28 mouse cellular contexts compared by ENCODE assay signal in the genomic region with DNA sequence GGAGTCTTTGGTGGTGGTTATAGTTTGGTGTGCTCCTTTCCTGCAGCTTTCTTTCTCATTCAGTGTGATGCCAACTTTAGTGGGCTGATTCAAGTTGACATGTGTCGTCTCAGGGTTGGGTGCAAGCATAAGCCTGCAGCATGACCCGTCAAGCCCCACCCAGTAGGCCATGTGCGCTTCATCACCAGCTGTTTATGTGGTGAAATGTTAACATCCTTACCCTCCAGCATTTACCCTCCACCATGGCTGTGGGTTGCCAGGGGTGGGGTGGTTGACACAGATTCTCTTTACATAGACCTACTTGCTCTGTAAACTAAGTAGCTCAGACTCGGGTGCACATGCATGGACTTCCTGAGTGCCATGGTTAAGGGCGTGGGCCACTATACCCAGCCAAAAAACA. TPM values are rescaled to one million over a fixed set of nuclear protein-coding genes. Genes with fewer than 3 reads are reported as not detected.
DNase-seq lines count a peak whose midpoint lies in the region; ATAC-seq lines count a peak whose summit lies in the region.
"Had no signal": no experiment of that assay in that cellular context is flagged by ENCODE, and none has a peak within 500 bp of the region (broad histone marks: within the 10 kb centered on the region; RNA-seq: fewer than 3 reads in every experiment).

No protein-coding gene starts in this region.

- peaks cover 54% of the 10 kb centered on the region for H3K36me3 ChIP-seq in liver, embryonic 12.5 days
- peaks cover 38% of the 10 kb centered on the region for H3K36me3 ChIP-seq in liver, embryonic 11.5 days (ENCODE audit: control insufficient read depth, insufficient read depth, low read length)

- no peak overlapping the region for H3K4me2 ChIP-seq in liver, embryonic 12.5 days
- H3K4me2 ChIP-seq in liver, embryonic 11.5 days: no peak overlapping the region
- H3K4me2 ChIP-seq: embryonic facial prominence, embryonic 12.5 days; limb, embryonic 12.5 days; lung, embryonic 15.5 days; midbrain, embryonic 12.5 days; neural tube, embryonic 12.5 days had no signal

- no peak overlapping the region for H3K27ac ChIP-seq in liver, embryonic 12.5 days
- no peak overlapping the region for H3K27ac ChIP-seq in liver, embryonic 11.5 days (ENCODE audit: low read depth, low read length)
- H3K27ac ChIP-seq: embryonic facial prominence, embryonic 12.5 days; heart, embryonic 10.5 days; hindbrain, postnatal 0 days; left cerebral cortex, adult 2 months; limb, embryonic 12.5 days; liver, embryonic 14.5 days; lung, embryonic 15.5 days; macrophage; midbrain, embryonic 12.5 days; neural tube, embryonic 12.5 days had no signal

- H3K9me3 ChIP-seq in liver, embryonic 12.5 days (replicated peaks): no peaks in the 10 kb centered on the region
- no peaks in the 10 kb centered on the region for H3K9me3 ChIP-seq in liver, embryonic 11.5 days (ENCODE audit: control insufficient read depth, low read length)
- H3K9me3 ChIP-seq: embryonic facial prominence, embryonic 12.5 days; heart, embryonic 10.5 days; limb, embryonic 12.5 days; lung, embryonic 15.5 days; midbrain, embryonic 12.5 days; neural tube, embryonic 12.5 days had no signal

- 0 out of 2 replicates have a peak, but pooled peaks have one; percentile 15 for ATAC-seq in liver, embryonic 12.5 days
- no peak for ATAC-seq in liver, embryonic 11.5 days (replicated peaks; ENCODE audit: low FRiP score)
- peak; percentile 46 for ATAC-seq in CD4-positive, CD25-positive, alpha-beta regulatory T cell, adult 4 months
- peak; percentile 53; the same call in 1 of the 2 replicates for ATAC-seq in neutrophil, adult 5-6 weeks (ENCODE audit: extremely low read depth, insufficient number of reproducible peaks, low FRiP score, poor library complexity, severe bottlenecking)
- ATAC-seq: forebrain, embryonic 14.5 days had no signal

- H3K9ac ChIP-seq in liver, embryonic 12.5 days: no peak overlapping the region
- no peak overlapping the region for H3K9ac ChIP-seq in liver, embryonic 11.5 days (ENCODE audit: low read depth, low read length)
- H3K9ac ChIP-seq: embryonic facial prominence, embryonic 12.5 days; limb, embryonic 12.5 days; liver, embryonic 14.5 days; lung, embryonic 15.5 days; midbrain, embryonic 12.5 days; neural tube, embryonic 12.5 days had no signal

- DNase-seq in liver, embryonic 11.5 days (ENCODE audit: low spot score): no peak
- DNase-seq in T-cell, adult 2 months (ENCODE audit: low spot score): peak; percentile 77
- no peak for DNase-seq in cerebellum, postnatal 4 days (ENCODE audit: low spot score in 2 of 2)
- no peak for DNase-seq in adrenal gland, adult 18-20 months (ENCODE audit: low spot score in 2 of 2)
- DNase-seq: adrenal gland, adult 2 months; cerebellum, adult 9-10 months; gastrocnemius, postnatal 36 days; kidney, adult 8-10 months; kidney, postnatal 14 days; right cerebral cortex, adult 18-20 months had no signal

- H3K27me3 ChIP-seq in liver, embryonic 12.5 days (replicated peaks): no peaks in the 10 kb centered on the region
- H3K27me3 ChIP-seq in liver, embryonic 11.5 days (replicated peaks; ENCODE audit: control insufficient read depth, insufficient read depth, low read length): no peaks in the 10 kb centered on the region
- H3K27me3 ChIP-seq: CH12.LX; embryonic facial prominence, embryonic 12.5 days; limb, embryonic 12.5 days; lung, embryonic 15.5 days; midbrain, embryonic 12.5 days; neural tube, embryonic 12.5 days had no signal

- no peak overlapping the region for H3K4me3 ChIP-seq in liver, embryonic 12.5 days
- H3K4me3 ChIP-seq in liver, embryonic 11.5 days (ENCODE audit: low read depth, low read length): no peak overlapping the region
- H3K4me3 ChIP-seq: embryonic facial prominence, embryonic 12.5 days; heart, embryonic 10.5 days; left cerebral cortex, adult 2 months; limb, embryonic 12.5 days; lung, embryonic 15.5 days; midbrain, embryonic 12.5 days; neural tube, embryonic 12.5 days had no signal

- H3K4me1 ChIP-seq in liver, embryonic 12.5 days: no peaks in the 10 kb centered on the region
- no peaks in the 10 kb centered on the region for H3K4me1 ChIP-seq in liver, embryonic 11.5 days (replicated peaks; ENCODE audit: control insufficient read depth, insufficient read depth, low read length)
- H3K4me1 ChIP-seq: embryonic facial prominence, embryonic 12.5 days; heart, embryonic 10.5 days; limb, embryonic 12.5 days; lung, embryonic 15.5 days; midbrain, embryonic 12.5 days; neural tube, embryonic 12.5 days had no signal

- WGBS in liver, embryonic 12.5 days (ENCODE audit: insufficient replicate concordance): 80% methylated on average over 5 of the region's 5 CpGs
- 87% methylated on average over 5 of the region's 5 CpGs for WGBS in liver, embryonic 11.5 days

RNA-seq across cellular contexts. Expression of a gene that starts 18.4 kb away (rescaled TPM):
- 46.6 and 50.5 TPM in 2 replicates for polyA plus RNA-seq in liver, embryonic 12.5 days (2016; fragmentation: Nextera tagmentation; extraction: Ambion mirVana)
- 44.5 and 48.8 TPM in 2 replicates for polyA plus RNA-seq in liver, embryonic 11.5 days (2014; fragmentation: Nextera tagmentation; extraction: Ambion mirVana)
- polyA plus RNA-seq in CD4-positive, CD25-positive, alpha-beta regulatory T cell, adult 4 months (2017; shearing (Covaris generic)): 10 to 100 TPM; 16.2 to 23.0 TPM
- 86.3 and 87.2 TPM in 2 replicates for total RNA-seq in neutrophil, adult 5-6 weeks (2017)
- total RNA-seq in adrenal gland, adult 18-20 months (2021): 10 to 100 TPM; 28.7 to 39.0 TPM

RNA-seq across cellular contexts. Expression of a gene that starts 18.8 kb away (rescaled TPM):
- 119 and 126 TPM in 2 replicates for polyA plus RNA-seq in liver, embryonic 12.5 days (2016; fragmentation: Nextera tagmentation; extraction: Ambion mirVana)
- polyA plus RNA-seq in liver, embryonic 11.5 days (2014; fragmentation: Nextera tagmentation; extraction: Ambion mirVana): 272 and 328 TPM in 2 replicates
- polyA plus RNA-seq in CD4-positive, CD25-positive, alpha-beta regulatory T cell, adult 4 months (2017; shearing (Covaris generic)): 100 to 1,000 TPM; 103 to 218 TPM
- total RNA-seq in neutrophil, adult 5-6 weeks (2017): 22.8 and 26.4 TPM in 2 replicates
- 10 to 100 TPM; 86.1 to 87.1 TPM for total RNA-seq in adrenal gland, adult 18-20 months (2021)

RNA-seq across cellular contexts. Expression of a gene that starts 24.0 kb away (rescaled TPM):
- 0.11 and 0.12 TPM in 2 replicates for polyA plus RNA-seq in liver, embryonic 12.5 days (2016; fragmentation: Nextera tagmentation; extraction: Ambion mirVana)
- polyA plus RNA-seq in liver, embryonic 11.5 days (2014; fragmentation: Nextera tagmentation; extraction: Ambion mirVana): 0.48 and 0.52 TPM in 2 replicates
- under 1 TPM in 1 of 2 experiments, not detected in 1; 0.40 TPM for polyA plus RNA-seq in CD4-positive, CD25-positive, alpha-beta regulatory T cell, adult 4 months (2017; shearing (Covaris generic))
- total RNA-seq in neutrophil, adult 5-6 weeks (2017): 0.25 and 0.58 TPM in 2 replicates
- under 1 TPM; 0.32 to 0.40 TPM for total RNA-seq in adrenal gland, adult 18-20 months (2021)
- total RNA-seq: CH12.LX; hematopoietic stem cell, adult 5-6 weeks; MEL; monocyte, adult 5-6 weeks had no signal
- polyA plus RNA-seq: macrophage had no signal

RNA-seq across cellular contexts. Expression of a gene that starts 25.3 kb away (rescaled TPM):
- polyA plus RNA-seq in liver, embryonic 12.5 days (2016; fragmentation: Nextera tagmentation; extraction: Ambion mirVana): 2.6 and 4.7 TPM in 2 replicates
- polyA plus RNA-seq in liver, embryonic 11.5 days (2014; fragmentation: Nextera tagmentation; extraction: Ambion mirVana): 4.2 and 4.9 TPM in 2 replicates
- 1 to 10 TPM; 2.8 to 4.0 TPM for polyA plus RNA-seq in CD4-positive, CD25-positive, alpha-beta regulatory T cell, adult 4 months (2017; shearing (Covaris generic))
- total RNA-seq in neutrophil, adult 5-6 weeks (2017): 4.1 and 4.3 TPM in 2 replicates
- total RNA-seq in adrenal gland, adult 18-20 months (2021): 1 to 10 TPM in 1 of 2 experiments, not detected in 1; 1.2 TPM
- total RNA-seq: adrenal gland, adult 2 months; monocyte, adult 5-6 weeks had no signal
- polyA plus RNA-seq: macrophage had no signal

RNA-seq across cellular contexts. Expression of a gene that starts 53.0 kb away (rescaled TPM):
- 0.21 and 0.41 TPM in 2 replicates for polyA plus RNA-seq in liver, embryonic 12.5 days (2016; fragmentation: Nextera tagmentation; extraction: Ambion mirVana)
- 0.52 and 1.2 TPM in 2 replicates for polyA plus RNA-seq in liver, embryonic 11.5 days (2014; fragmentation: Nextera tagmentation; extraction: Ambion mirVana)
- polyA plus RNA-seq in CD4-positive, CD25-positive, alpha-beta regulatory T cell, adult 4 months (2017; shearing (Covaris generic)): under 1 TPM; 0.27 to 0.76 TPM
- total RNA-seq in neutrophil, adult 5-6 weeks (2017): 40.3 and 58.7 TPM in 2 replicates
- 1 to 10 TPM; 3.7 to 5.2 TPM for total RNA-seq in adrenal gland, adult 18-20 months (2021)
- total RNA-seq: CH12.LX, MEL had no signal
